Mouse (Mus musculus) intestine, embryonic 16.5 days (tissue): ENCODE data around the gene Spaca3. TPM values are rescaled to one million over a fixed set of nuclear protein-coding genes. Genes with fewer than 3 reads are reported as not detected.

Experiments
- ATAC-seq: fragments of 200-750 bp; cut with Nextera tagmentation; 2 replicates; pipeline ENCODE4 v1.8.0; 2017; ENCODE audit warnings: moderate TSS enrichment, moderate library complexity
- H3K27ac ChIP-seq: fragments of 300-500 bp; sonication (generic); 2 replicates; pipeline ENCODE4 v1.5.1; 2014; ENCODE audit warnings: mild to moderate bottlenecking, low read length
- H3K27me3 ChIP-seq: fragments of 300-500 bp; sonication (generic); replicated peaks from 2 replicates; pipeline ENCODE4 v1.6.1; 2014; ENCODE audit warnings: low read length, control low read depth, mixed read lengths; ENCODE audit not compliant: control insufficient read depth, insufficient read depth
- H3K36me3 ChIP-seq: fragments of 300-500 bp; sonication (generic); 2 replicates; pipeline ENCODE4 v1.6.1; 2014; ENCODE audit warnings: low read length, control low read depth; ENCODE audit not compliant: control insufficient read depth, insufficient read depth
- H3K4me1 ChIP-seq: fragments of 300-500 bp; sonication (generic); 2 replicates; pipeline ENCODE4 v1.6.1; 2014; ENCODE audit warnings: low read length, control low read depth, mixed read lengths; ENCODE audit not compliant: control insufficient read depth, insufficient read depth
- H3K4me2 ChIP-seq: fragments of 300-500 bp; sonication (generic); 2 replicates; pipeline ENCODE4 v1.6.1; 2014; ENCODE audit warnings: low read depth, low read length, control low read depth
- H3K4me3 ChIP-seq: fragments of 300-500 bp; sonication (generic); 2 replicates; pipeline ENCODE4 v1.5.1; 2014; ENCODE audit warnings: mild to moderate bottlenecking, low read length
- H3K9ac ChIP-seq: fragments of 300-500 bp; sonication (generic); 2 replicates; pipeline ENCODE4 v1.6.1; 2014; ENCODE audit warnings: low read depth, low read length
- H3K9me3 ChIP-seq: fragments of 300-500 bp; sonication (generic); 2 replicates; pipeline ENCODE4 v1.6.1; 2016; ENCODE audit warnings: low read length, control low read depth; ENCODE audit not compliant: control insufficient read depth
- WGBS: fragments of 180-500 bp; shearing (Covaris S2); extraction: QIAGEN DNeasy Blood & Tissue Kit; methylation state at CpG from one replicate; pipeline ENCODE4 v1.1.7; 2014; 5-methylcytosine and 5-hydroxymethylcytosine counted together
- polyA plus RNA-seq: library from polyadenylated mRNA; unstranded; fragments of >200 nt; fragmentation: Nextera tagmentation; extraction: Ambion mirVana; gene quantifications from 2 replicates; pipeline ENCODE4 v1.2.1, GENCODE M21; 2015

Spaca3 gene
- polyA plus RNA-seq, 1 experiment from 2014 or later: not detected

DNA sequence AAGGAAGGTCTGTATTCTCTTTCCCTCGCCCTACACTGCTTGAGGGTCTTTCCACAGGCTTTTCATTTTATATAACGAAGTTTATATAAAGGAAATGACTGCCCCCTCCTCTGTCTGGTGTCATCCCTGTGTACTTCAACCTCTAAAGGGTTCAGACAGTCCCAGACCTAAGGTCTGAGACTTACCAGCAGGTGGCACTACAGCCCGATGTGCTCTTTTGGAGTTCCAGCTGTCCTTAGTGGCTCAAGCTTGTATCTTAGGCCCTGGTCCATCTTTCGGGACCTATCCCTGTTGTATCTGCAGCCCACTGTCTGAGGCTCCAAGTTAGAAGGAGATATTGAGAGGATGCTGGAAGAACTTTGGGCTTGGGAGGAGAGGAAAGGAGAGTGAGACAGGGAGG lies 48.3 kb downstream of the Spaca3 start:
- no peaks in the 10 kb centered on the region for H3K9me3 ChIP-seq
- H3K9ac ChIP-seq: no peak overlapping the region
- no peak overlapping the region for H3K4me3 ChIP-seq
- no peaks in the 10 kb centered on the region for H3K4me1 ChIP-seq
- H3K27ac ChIP-seq: no peak overlapping the region
- 40% methylated on average over 4 of the region's 4 CpGs for whole genome bisulfite sequencing
- no peak for ATAC-seq
- no peaks in the 10 kb centered on the region for H3K36me3 ChIP-seq
- no peaks in the 10 kb centered on the region for H3K27me3 ChIP-seq
- no peak overlapping the region for H3K4me2 ChIP-seq

DNA sequence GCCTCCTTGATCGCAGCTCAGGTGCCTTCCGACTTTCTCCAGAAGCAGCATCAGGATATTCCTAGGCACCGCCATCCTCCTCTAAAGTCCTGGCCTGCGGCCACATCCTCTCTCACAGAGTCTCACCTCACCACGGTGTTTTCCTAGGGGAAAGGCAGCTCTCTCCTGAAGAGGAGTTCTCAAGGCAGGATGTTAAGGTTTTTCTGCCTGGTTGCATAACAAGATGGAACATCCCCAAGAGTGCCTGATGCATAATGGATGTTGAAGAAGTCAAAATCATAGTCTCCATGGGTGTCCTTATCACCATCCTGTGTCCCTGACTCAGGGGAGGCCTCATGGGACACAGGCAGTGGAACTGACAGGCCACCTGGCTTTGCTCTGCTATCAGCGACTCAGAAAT lies 49.7 kb downstream of the Spaca3 start:
- Histone ChIP-seq H3K4me1 (no peaks in the 10 kb centered on the region), H3K36me3 (no peaks in the 10 kb centered on the region), H3K4me3 (no peak overlapping the region), H3K27me3 (no peaks in the 10 kb centered on the region), H3K9me3 (no peaks in the 10 kb centered on the region), H3K4me2 (no peak overlapping the region), H3K9ac (no peak overlapping the region), H3K27ac (no peak overlapping the region)
- 90% methylated on average over 6 of the region's 6 CpGs for WGBS
- ATAC-seq: no peak

DNA sequence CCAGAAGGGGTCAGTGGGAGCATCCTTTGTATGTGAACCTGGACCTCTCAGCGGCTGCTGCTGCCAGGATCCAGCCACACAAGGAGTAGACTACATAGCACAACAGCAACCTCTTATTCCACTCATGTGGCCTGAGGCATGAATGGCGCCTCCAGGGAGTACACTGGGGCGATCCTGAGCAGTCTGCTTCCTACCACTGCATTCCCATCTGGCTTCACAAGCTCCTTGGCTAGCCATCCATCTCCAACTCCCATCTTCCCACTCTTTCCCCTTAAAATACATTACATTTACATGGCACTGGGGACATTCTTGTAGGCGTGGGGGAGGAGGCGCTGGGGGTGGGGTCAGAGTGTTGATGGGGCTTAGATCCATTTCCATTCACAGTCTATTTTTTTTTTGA lies 54.6 kb downstream of the Spaca3 start:
- no peak for ATAC-seq
- Histone ChIP-seq H3K4me1 (no peaks in the 10 kb centered on the region), H3K4me3 (no peak overlapping the region), H3K9me3 (0 out of 2 replicates have a peak, but pooled peaks cover 3% of the 10 kb centered on the region), H3K9ac (no peak overlapping the region), H3K27ac (no peak overlapping the region), H3K27me3 (no peaks in the 10 kb centered on the region), H3K36me3 (no peaks in the 10 kb centered on the region), H3K4me2 (no peak overlapping the region)
- WGBS: 86% methylated on average over 5 of the region's 5 CpGs

DNA sequence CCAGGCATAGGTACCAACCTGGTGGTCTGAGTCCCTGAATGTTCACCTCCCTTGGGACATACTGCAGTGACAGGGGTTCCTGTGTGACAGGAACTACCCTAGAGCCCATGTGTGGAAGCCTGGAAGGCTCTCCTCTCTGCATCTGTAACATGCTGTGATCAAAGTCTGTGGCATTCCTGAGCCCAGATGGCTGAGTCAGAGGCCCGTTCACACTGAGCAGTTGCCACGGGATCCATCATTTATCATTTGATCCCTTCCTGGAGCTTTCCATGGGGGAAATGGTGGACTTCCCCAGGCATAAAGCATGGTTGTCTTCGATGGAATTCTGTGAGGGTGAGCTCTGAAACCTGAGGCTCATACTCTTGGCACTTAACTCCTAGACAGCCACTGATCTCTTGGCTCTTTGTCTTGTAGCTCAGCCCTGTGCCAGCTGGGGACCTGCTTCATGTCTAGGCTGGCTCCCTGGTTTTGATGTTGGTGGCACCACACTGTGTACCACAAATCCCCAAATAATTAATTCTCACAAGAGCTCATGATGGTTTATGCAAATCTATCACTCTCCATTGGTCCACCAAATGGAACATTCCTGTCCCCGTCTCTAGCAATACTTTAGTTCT lies 55.4 kb downstream of the Spaca3 start:
- Histone ChIP-seq H3K36me3 (no peaks in the 10 kb centered on the region), H3K27ac (no peak overlapping the region), H3K4me2 (no peak overlapping the region), H3K9ac (no peak overlapping the region), H3K4me1 (no peaks in the 10 kb centered on the region), H3K27me3 (no peaks in the 10 kb centered on the region), H3K9me3 (0 out of 2 replicates have a peak, but pooled peaks cover 3% of the 10 kb centered on the region), H3K4me3 (no peak overlapping the region)
- ATAC-seq: no peak
- WGBS: 48% methylated on average over 4 of the region's 4 CpGs

Other genes with a start within 250 kb of the Spaca3 start
- 80.9 and 97.7 TPM in 2 replicates for gene Myo1d, start 78.3 kb upstream of the Spaca3 start, polyA plus RNA-seq
- 241 and 243 TPM in 2 replicates for gene Tmem98, start 48.2 kb upstream of the Spaca3 start, polyA plus RNA-seq